Mouse (Mus musculus) R1 (cell line): ENCODE data around the gene Sytl3.
"Not testable (repeated sequence)": the region's sequence is repeated elsewhere in the genome, so short reads cannot be mapped to it uniquely, and the experiment has no call there.

Source experiments
- DNase-seq: peaks from one replicate; pipeline ENCODE4 v3.0.0-alpha.2; 2018; ENCODE audit warnings: low read depth, low spot score

Gene Sytl3

GRCm38 (mm10) chr17:6689344-6689743, 30.5 kb downstream of the Sytl3 start:
- not testable (repeated sequence) for DNase-seq

DNA sequence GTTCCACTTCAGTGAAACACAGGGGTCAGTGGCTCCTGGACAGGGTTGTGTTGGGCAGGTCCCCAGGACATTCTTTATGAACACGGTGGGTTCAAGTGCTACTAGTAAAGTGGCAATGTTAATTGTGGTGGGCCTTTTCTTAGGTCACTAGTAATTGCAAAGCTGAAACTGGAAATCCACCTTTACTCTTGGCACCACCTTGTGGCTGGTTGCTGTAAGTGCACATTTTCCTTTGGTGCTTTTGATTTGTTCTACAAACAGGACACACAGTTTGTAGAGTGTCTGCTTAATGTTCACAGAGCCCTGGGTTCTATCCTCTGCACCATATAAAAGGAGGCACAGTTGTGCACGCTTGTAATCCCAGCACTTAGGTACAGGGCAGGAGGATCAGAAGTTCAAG, 32.7 kb downstream of the Sytl3 start:
- peak; percentile 54 for DNase-seq

GRCm38 (mm10) chr17:6695712-6696111, 36.8 kb downstream of the Sytl3 start:
- not testable (repeated sequence) for DNase-seq

DNA sequence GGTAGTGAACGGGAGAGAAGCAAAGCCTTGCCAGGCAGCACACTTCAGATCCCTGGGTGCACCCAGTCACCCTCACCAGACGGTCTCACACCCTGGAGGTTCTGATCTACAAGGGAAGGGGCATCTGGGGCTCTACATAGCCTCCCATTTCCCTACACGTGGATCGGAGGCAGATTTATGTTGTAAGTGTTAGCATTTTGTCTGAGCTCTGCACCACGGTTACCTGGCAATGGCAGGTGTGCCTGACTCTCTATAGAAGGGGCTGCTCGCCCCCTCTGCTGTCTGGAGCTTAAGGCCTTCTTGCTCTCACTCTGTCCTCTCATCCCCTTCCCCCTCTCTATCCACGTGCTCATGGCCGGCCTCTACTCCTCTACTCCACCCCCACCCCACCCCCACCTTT, 37.6 kb downstream of the Sytl3 start:
- peak; percentile 56 for DNase-seq

GRCm38 (mm10) chr17:6697224-6697775, 38.4 kb downstream of the Sytl3 start:
- DNase-seq, result peak; percentile 84

GRCm38 (mm10) chr17:6699502-6699901, 40.6 kb downstream of the Sytl3 start:
- DNase-seq, result peak; percentile 6

DNA sequence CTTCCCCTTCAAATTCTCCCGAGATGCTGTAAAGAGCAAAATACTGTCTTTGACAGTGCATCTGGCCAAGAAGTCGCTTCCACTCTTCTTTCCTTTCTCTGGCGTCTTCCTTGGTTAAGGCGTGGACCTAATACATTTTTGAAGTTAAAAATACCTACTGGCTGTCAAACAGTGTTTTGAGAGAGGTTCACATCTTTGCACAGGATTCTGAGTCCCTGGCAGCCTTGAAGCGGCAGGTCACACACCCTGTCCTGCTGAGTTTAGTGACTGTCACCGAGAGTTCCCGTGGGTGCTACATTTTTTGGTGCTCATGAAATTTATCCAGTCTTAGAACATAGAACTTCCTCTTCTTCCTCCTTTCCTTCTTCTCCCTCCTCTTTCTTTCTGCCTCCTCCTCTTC, 41.2 kb downstream of the Sytl3 start:
- peak; percentile 11 for DNase-seq

GRCm38 (mm10) chr17:6702625-6703221, 43.8 kb downstream of the Sytl3 start:
- DNase-seq, result not testable (repeated sequence)

DNA sequence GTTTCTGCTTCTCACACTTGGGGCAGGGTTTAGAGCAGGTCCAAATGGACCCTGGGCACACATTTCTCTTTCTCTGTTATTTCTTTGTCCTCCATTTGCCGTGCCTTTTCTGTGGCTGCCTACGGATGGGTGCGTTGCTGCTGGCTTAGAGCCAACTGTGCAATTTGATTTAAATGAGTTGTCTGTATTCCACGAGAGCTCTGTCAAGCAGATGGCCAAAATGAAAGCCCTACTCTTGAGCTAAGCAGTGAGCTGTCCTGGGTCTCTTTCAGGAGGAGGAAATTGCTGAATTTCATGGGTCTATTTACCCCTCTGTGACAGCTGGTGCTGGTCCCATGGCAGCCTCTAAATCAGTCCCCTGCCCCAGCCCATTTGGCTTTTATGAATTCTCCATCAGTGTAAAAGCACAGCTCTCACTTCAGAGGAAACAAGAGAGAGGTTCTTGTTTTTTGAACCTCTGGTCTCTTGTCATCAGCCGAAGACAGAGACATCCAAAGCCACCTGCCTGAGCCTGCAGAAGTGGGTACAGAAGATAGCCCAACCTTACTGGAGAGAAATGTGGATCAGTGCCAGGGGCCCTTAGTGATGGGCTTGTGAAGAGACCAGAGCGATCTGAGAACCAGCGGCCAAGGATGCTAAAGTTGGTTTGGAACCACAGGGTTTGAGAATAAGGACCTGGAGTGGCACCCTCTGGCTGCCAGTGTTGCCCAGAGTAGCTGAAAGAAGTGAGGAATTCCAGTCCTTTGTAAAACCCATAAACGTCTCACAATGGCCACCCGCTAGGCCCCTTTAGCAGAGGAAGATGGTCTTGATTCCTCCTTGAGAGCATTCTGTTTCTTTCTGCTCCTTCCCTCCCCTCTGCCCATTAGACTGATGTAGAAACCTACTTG, 44.7 kb downstream of the Sytl3 start:
- not testable (repeated sequence) for DNase-seq

DNA sequence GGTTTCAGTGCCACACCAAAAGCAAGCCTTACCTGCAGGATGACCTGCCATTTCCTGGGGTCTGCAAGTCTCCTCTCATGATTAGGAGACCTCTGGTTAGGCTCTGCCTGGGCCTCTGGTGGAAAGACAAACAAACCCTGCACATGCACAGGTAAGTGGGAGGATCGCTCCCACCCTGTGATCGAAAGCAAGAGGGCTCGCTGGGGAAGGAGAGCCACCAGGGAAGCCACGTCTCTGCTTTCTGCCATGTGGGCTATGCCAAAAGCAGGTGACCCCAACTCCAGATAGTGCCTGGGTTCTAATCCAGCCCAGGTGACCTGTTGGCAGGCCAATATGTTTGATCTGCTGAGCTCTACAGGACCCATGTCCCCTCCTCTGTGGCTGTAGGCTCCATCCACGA, 47.6 kb downstream of the Sytl3 start:
- DNase-seq, result not testable (repeated sequence)

DNA sequence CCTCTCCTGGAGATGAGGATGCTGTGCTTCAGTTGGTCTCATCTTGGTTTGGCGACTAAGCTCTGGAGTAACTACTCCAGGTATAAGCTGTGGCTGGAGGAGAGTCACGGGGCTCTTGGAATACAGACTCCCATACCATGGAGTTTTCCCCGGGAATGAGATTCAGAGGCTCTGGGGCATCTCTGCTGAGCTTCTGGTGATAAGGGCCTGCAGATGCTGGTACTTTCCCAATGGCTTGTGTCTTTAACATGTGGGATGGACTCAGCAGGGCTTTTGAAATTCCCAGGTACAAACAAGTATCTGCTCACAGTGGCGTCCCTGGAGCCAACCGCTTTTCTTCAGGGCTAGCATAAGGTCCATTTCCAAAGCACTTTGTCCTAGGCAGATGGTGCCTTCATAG, 48.5 kb downstream of the Sytl3 start:
- not testable (repeated sequence) for DNase-seq

- not testable (repeated sequence) for DNase-seq
These were observed 49.3 kb downstream of the Sytl3 start for GRCm38 (mm10) chr17:6708194-6708593.

GRCm38 (mm10) chr17:6713483-6713882, 54.6 kb downstream of the Sytl3 start:
- DNase-seq, result not testable (repeated sequence)

DNA sequence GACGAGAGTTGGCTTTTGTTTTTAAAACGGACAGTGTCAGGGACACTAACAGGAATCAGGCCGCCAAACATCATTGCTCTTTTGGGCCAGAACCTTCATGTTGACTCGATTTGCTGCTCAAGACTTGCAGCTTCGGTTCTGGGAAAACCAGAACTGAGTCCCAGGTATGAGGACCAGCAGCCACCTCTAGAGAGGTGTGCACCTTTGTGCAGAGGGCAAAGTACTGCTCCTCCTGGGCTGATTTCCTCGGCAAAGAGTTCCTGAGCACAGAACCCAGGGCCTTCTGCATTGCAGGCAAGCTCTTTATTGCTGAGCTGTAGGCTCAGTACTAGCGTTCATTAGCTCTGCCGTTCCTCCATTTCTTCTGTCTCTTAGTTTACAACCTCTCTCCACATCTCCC, 55.1 kb downstream of the Sytl3 start:
- not testable (repeated sequence) for DNase-seq

- DNase-seq, result no peak
These were observed 69.2 kb downstream of the Sytl3 start for GRCm38 (mm10) chr17:6727996-6728610.

DNA sequence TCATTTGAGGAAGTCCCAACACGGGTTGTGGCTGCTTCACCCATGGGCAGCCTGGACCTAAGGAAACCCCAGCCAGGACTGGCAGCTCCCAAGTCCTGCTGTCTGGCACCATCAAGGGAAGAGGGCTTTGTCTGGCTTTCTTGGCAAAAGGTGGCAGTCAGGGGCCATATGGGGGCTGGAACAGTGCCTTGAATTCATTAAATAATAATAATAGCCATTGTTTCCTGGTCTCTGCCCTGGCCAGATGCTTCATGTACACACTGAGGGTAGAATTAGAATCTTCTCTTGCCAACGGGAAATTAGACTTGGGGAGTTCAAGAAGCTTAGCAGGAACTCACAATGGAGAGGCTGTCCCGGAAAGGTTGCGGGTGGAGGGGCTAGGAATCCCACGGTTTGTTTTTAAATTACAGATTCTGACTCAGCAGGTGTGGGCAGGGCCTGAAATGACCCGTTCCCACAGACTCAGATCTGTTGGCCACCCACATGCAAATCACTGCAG, 70.4 kb downstream of the Sytl3 start:
- DNase-seq, result no peak

DNA sequence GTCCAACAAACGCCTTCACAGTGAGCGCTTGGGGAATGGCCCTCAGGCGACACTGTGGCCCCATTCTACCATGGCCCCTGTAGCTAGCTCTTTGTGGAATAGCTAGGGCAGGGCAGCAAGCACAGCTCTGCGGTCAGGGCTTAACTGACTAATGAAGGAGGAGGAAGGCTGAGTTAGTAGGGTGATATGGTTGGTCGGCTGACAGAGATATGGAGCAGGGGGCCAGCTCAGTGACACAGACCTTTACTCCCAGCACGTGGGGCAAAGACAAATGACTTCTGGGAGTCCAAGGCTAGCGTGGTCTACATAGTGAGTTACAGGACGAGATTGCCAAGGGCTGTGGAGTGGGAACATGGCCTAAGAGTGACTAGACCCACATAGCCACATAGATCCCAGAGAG, 72.2 kb downstream of the Sytl3 start:
- DNase-seq, result no peak

GRCm38 (mm10) chr17:6731634-6732033, 72.7 kb downstream of the Sytl3 start:
- no peak for DNase-seq

GRCm38 (mm10) chr17:6732665-6733064, 73.8 kb downstream of the Sytl3 start:
- DNase-seq, result no peak

- no peak for DNase-seq
These were observed 74.5 kb downstream of the Sytl3 start for GRCm38 (mm10) chr17:6733322-6733875.

DNA sequence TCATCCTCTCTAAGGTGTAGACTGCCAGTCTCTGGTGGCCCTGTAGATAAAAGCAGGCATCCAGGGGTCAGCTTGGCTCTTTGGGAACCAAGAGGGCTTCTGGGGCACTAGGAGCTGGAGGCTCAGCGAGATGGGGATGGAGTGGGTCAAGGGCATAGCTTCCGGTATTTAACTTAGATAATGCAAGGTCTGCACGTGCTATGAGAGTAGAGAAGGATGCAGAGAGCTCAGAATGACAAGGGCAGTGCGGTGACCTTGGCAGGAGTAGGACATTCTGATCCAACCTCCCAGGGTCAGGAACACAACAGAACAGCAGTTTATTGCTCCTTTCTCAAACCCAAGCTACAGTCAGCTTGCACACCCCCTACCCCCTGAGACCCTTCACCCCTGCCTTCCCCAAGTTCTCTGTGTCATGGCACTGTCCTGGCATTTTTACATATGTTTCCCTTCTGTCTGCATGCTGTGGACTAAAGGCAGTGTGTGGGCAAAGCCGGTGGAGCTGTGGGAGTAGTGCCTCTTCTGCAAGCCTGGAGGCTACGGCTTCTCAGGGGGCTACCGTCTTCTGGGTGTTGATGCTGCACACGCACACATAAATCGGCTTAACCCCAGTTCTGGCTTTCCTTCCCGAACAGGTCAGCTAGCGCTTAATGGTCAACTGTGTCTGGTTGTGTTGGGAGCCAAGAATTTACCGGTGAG, 76.0 kb downstream of the Sytl3 start:
- no peak for DNase-seq
